Mouse (Mus musculus): ENCODE results near the gene Tnfrsf11a.

DNA sequence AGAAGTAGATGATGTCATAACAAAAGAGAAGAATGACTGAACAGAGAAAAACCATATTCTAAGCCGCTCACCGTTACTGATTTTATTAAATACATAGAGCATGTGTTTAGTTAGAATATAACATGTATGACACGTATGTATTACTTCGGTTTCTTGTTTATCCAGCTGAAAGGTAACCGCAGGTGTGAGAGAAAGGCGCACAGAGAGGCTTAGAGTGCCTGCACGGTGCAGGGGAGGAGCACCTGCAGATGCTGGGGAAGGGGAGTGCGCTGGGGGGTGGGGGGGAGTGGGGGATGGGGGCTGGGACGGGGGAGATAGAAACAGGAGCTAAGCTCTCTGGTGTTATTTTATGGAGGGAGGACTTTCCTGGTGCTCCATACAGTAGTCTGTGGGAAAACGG, 62.4 kb downstream of the Tnfrsf11a start:
- no peak for TF ChIP-seq CTCF (IDR thresholded peaks at IDR 0.05; ENCODE audit: insufficient read depth, low read depth, low read length)
- TF ChIP-seq POLR2A (IDR thresholded peaks at IDR 0.05; ENCODE audit: insufficient read depth, low read depth, low read length): no peak
